Mouse (Mus musculus) heart, embryonic 14.5 days (tissue): Measurements from ENCODE around the gene Hlx. TPM values are rescaled to one million over a fixed set of nuclear protein-coding genes. Genes with fewer than 3 reads are reported as not detected.

Source experiments
- ATAC-seq: fragments of 200-750 bp; cut with Nextera tagmentation; 2 replicates; pipeline ENCODE4 v1.8.0; 2017; ENCODE audit warnings: low read depth, moderate TSS enrichment; ENCODE audit not compliant: insufficient number of reproducible peaks, insufficient read depth, low FRiP score
- H3K27ac ChIP-seq, 2 experiments: fragments of 200-500 bp in 1 of 2; fragments of 300-500 bp in 1 of 2; sonication (generic) in 1 of 2; replicated peaks in 1 of 2; 2 replicates each; pipeline ENCODE4 v1.5.1; 2012 to 2014; ENCODE audit warnings: low read depth in 2 of 2, low read length in 2 of 2, control low read depth in 1 of 2, mild to moderate bottlenecking in 1 of 2, mixed read lengths in 1 of 2; ENCODE audit not compliant: control insufficient read depth in 1 of 2, insufficient read depth in 1 of 2
- H3K27me3 ChIP-seq: fragments of 300-500 bp; sonication (generic); 2 replicates; pipeline ENCODE4 v1.6.1; 2014; ENCODE audit warnings: mild to moderate bottlenecking, low read length, control low read depth; ENCODE audit not compliant: control insufficient read depth, insufficient read depth
- H3K36me3 ChIP-seq: fragments of 300-500 bp; sonication (generic); 2 replicates; pipeline ENCODE4 v1.6.1; 2014; ENCODE audit warnings: mild to moderate bottlenecking, control low read depth, low read length, mixed read lengths; ENCODE audit not compliant: control insufficient read depth, insufficient read depth
- H3K4me1 ChIP-seq, 2 experiments: fragments of 200-500 bp in 1 of 2; fragments of 300-500 bp in 1 of 2; sonication (generic) in 1 of 2; 2 replicates each; pipeline ENCODE4 v1.6.1; 2012 to 2014; ENCODE audit warnings: low read length in 2 of 2, control low read depth in 1 of 2, mixed read lengths in 1 of 2; ENCODE audit not compliant: control insufficient read depth in 2 of 2, insufficient read depth in 2 of 2
- H3K4me2 ChIP-seq: fragments of 300-500 bp; sonication (generic); 2 replicates; pipeline ENCODE4 v1.6.1; 2014; ENCODE audit warnings: mild to moderate bottlenecking, low read length
- H3K4me3 ChIP-seq, 2 experiments: fragments of 200-500 bp in 1 of 2; fragments of 300-500 bp in 1 of 2; sonication (generic) in 1 of 2; 2 replicates each; pipeline ENCODE4 v1.5.1; 2012 to 2014; ENCODE audit warnings: low read length in 2 of 2, mild to moderate bottlenecking in 2 of 2, control low read depth in 1 of 2, low read depth in 1 of 2, moderate library complexity in 1 of 2; ENCODE audit not compliant: control insufficient read depth in 1 of 2, insufficient read depth in 1 of 2
- H3K9ac ChIP-seq: fragments of 300-500 bp; sonication (generic); 2 replicates; pipeline ENCODE4 v1.6.1; 2014; ENCODE audit warnings: mild to moderate bottlenecking, low read length
- H3K9me3 ChIP-seq: fragments of 300-500 bp; sonication (generic); 2 replicates; pipeline ENCODE4 v1.6.1; 2016; ENCODE audit warnings: low read length, control low read depth; ENCODE audit not compliant: control insufficient read depth
- WGBS: fragments of 180-500 bp; shearing (Covaris S2); extraction: QIAGEN DNeasy Blood & Tissue Kit; methylation state at CpG from one replicate; pipeline ENCODE4 v1.1.7; 2014; 5-methylcytosine and 5-hydroxymethylcytosine counted together
- polyA plus RNA-seq: library from polyadenylated mRNA; unstranded; fragments of >200 nt; fragmentation: Nextera tagmentation; extraction: Ambion mirVana; gene quantifications from 2 replicates; pipeline ENCODE4 v1.2.1, GENCODE M21; 2014

Gene Hlx
- polyA plus RNA-seq, 1 experiment from 2014 or later: 7.7 TPM

- Histone ChIP-seq H3K4me3 (peak overlapping the region; percentile 68 to 75), H3K27ac (peak overlapping the region; percentile 49 to 71; a peak in 3 of 4 replicates), H3K4me1 (peaks cover 6 to 31% of the 10 kb centered on the region in 2 experiments; a peak in 2 of 4 replicates), H3K36me3 (no peaks in the 10 kb centered on the region), H3K9me3 (no peaks in the 10 kb centered on the region), H3K9ac (peak overlapping the region; percentile 72), H3K27me3 (peaks cover 81% of the 10 kb centered on the region), H3K4me2 (peak overlapping the region; percentile 95)
- ATAC-seq: 0 out of 2 replicates have a peak, but pooled peaks have one; percentile 32
- WGBS: under 1% methylated on average over 81 of the region's 85 CpGs
These were observed 524 bp downstream of the Hlx start for GRCm38 (mm10) chr1:184731644-184732545.

- H3K4me1 ChIP-seq: peaks cover 6 to 31% of the 10 kb centered on the region in 2 experiments; a peak in 2 of 4 replicates
- H3K27ac ChIP-seq: peak overlapping the region in 1 of 2 experiments; percentile 71; a peak in 2 of 4 replicates
- peak overlapping the region; percentile 95 for H3K4me2 ChIP-seq
- no peaks in the 10 kb centered on the region for H3K36me3 ChIP-seq
- no peaks in the 10 kb centered on the region for H3K9me3 ChIP-seq
- peak overlapping the region; percentile 68 to 75 for H3K4me3 ChIP-seq
- H3K27me3 ChIP-seq: peaks cover 81% of the 10 kb centered on the region
- peak overlapping the region; percentile 72 for H3K9ac ChIP-seq
- no peak for ATAC-seq
- 6% methylated on average over 18 of the region's 18 CpGs for WGBS
These were observed 1.3 kb downstream of the Hlx start for GRCm38 (mm10) chr1:184731091-184731640.

- peaks cover 81% of the 10 kb centered on the region for H3K27me3 ChIP-seq
These were observed 1.9 kb downstream of the Hlx start for GRCm38 (mm10) chr1:184730453-184731013.

GRCm38 (mm10) chr1:184729357-184730140, 2.9 kb downstream of the Hlx start:
- WGBS: 10% methylated on average over 19 of the region's 19 CpGs
- no peak overlapping the region; the same call in 1 of the 2 replicates for H3K9ac ChIP-seq

More at GRCm38 (mm10) chr1:184730453-184731013, 1.9 kb downstream of the Hlx start:
- no peaks in the 10 kb centered on the region for H3K9me3 ChIP-seq
- H3K4me3 ChIP-seq: peak overlapping the region; percentile 13 to 68
- peaks cover 6 to 31% of the 10 kb centered on the region in 2 experiments; a peak in 2 of 4 replicates for H3K4me1 ChIP-seq
- peak overlapping the region; percentile 46; the same call in 1 of the 2 replicates for H3K9ac ChIP-seq
- WGBS: 14% methylated on average over 12 of the region's 12 CpGs
- H3K36me3 ChIP-seq: no peaks in the 10 kb centered on the region
- peak overlapping the region; percentile 95 for H3K4me2 ChIP-seq
- H3K27ac ChIP-seq: no peak overlapping the region
- ATAC-seq: no peak

GRCm38 (mm10) chr1:184728561-184729115, 3.8 kb downstream of the Hlx start:
- Histone ChIP-seq H3K27me3 (peaks cover 83% of the 10 kb centered on the region), H3K4me3 (peak overlapping the region in 1 of 2 experiments; percentile 68; a peak in 2 of 4 replicates)
- no peak for ATAC-seq

More at GRCm38 (mm10) chr1:184729357-184730140, 2.9 kb downstream of the Hlx start:
- no peak overlapping the region for H3K27ac ChIP-seq
- H3K9me3 ChIP-seq: no peaks in the 10 kb centered on the region
- peak overlapping the region; percentile 95 for H3K4me2 ChIP-seq
- peaks cover 83% of the 10 kb centered on the region for H3K27me3 ChIP-seq
- H3K36me3 ChIP-seq: no peaks in the 10 kb centered on the region
- no peak for ATAC-seq
- H3K4me1 ChIP-seq: peaks cover 6 to 31% of the 10 kb centered on the region in 2 experiments; a peak in 2 of 4 replicates
- peak overlapping the region; percentile 20 to 68; a peak in 3 of 4 replicates for H3K4me3 ChIP-seq

GRCm38 (mm10) chr1:184727401-184728265, 4.8 kb downstream of the Hlx start:
- Histone ChIP-seq H3K27me3 (peaks cover 88% of the 10 kb centered on the region), H3K4me1 (peaks cover 4 to 14% of the 10 kb centered on the region in 2 experiments; a peak in 1 of 4 replicates), H3K36me3 (no peaks in the 10 kb centered on the region), H3K9ac (peak overlapping the region; percentile 43; the same call in 1 of the 2 replicates), H3K4me3 (peak overlapping the region; percentile 39 to 41), H3K9me3 (no peaks in the 10 kb centered on the region), H3K4me2 (peak overlapping the region; percentile 95), H3K27ac (no peak overlapping the region)
- ATAC-seq: no peak
- 14% methylated on average over 46 of the region's 49 CpGs for WGBS

More at GRCm38 (mm10) chr1:184728561-184729115, 3.8 kb downstream of the Hlx start:
- 15% methylated on average over 6 of the region's 6 CpGs for WGBS
- no peaks in the 10 kb centered on the region for H3K36me3 ChIP-seq
- H3K9ac ChIP-seq: no peak overlapping the region
- peaks cover 6 to 24% of the 10 kb centered on the region in 2 experiments; a peak in 2 of 4 replicates for H3K4me1 ChIP-seq
- no peak overlapping the region for H3K27ac ChIP-seq
- peak overlapping the region; percentile 95 for H3K4me2 ChIP-seq
- no peaks in the 10 kb centered on the region for H3K9me3 ChIP-seq
